Mouse (Mus musculus) neural tube, embryonic 13.5 days (tissue): ENCODE measurements around the gene Dhrs4. TPM values are rescaled to one million over a fixed set of nuclear protein-coding genes. Genes with fewer than 3 reads are reported as not detected.

ENCODE experiments used
- polyA plus RNA-seq: library from polyadenylated mRNA; unstranded; fragments of >200 nt; fragmentation: Nextera tagmentation; extraction: Ambion mirVana; gene quantifications from 2 replicates; pipeline ENCODE4 v1.2.1, GENCODE M21; 2015

Gene Dhrs4
- polyA plus RNA-seq, 1 experiment from 2014 or later, result 26.1 TPM

Other genes starting within 250 kb of the Dhrs4 start
- gene Carmil3, start 11.9 kb downstream of the Dhrs4 start, polyA plus RNA-seq, result 19.6 and 21.7 TPM in 2 replicates
- gene Cpne6, start 31.7 kb downstream of the Dhrs4 start, polyA plus RNA-seq, result 5.7 and 10.1 TPM in 2 replicates
- gene Nrl, start 46.2 kb downstream of the Dhrs4 start, polyA plus RNA-seq, result 0.07 TPM in 1 of 2 replicates, not detected in the other
- gene Pck2, start 61.5 kb downstream of the Dhrs4 start, polyA plus RNA-seq, result 18.7 and 20.3 TPM in 2 replicates
- 109 and 126 TPM in 2 replicates for gene Dcaf11, start 81.2 kb downstream of the Dhrs4 start, polyA plus RNA-seq
- 0.59 TPM in 1 of 2 replicates, not detected in the other for gene A730061H03Rik, start 81.6 kb downstream of the Dhrs4 start, polyA plus RNA-seq
- gene Fitm1, start 96.9 kb downstream of the Dhrs4 start, polyA plus RNA-seq, result 1.0 and 3.2 TPM in 2 replicates
- gene Psme1, start 99.4 kb downstream of the Dhrs4 start, polyA plus RNA-seq, result 167 and 179 TPM in 2 replicates
- gene Emc9, start 106.5 kb downstream of the Dhrs4 start, polyA plus RNA-seq, result 20.4 and 24.5 TPM in 2 replicates
- gene Psme2, start 112.4 kb downstream of the Dhrs4 start, polyA plus RNA-seq, result 178 and 199 TPM in 2 replicates
- gene Rnf31, start 113.0 kb downstream of the Dhrs4 start, polyA plus RNA-seq, result 21.7 and 27.5 TPM in 2 replicates
- gene Irf9, start 124.8 kb downstream of the Dhrs4 start, polyA plus RNA-seq, result 9.8 and 10.4 TPM in 2 replicates
- 17.4 and 17.6 TPM in 2 replicates for gene Rec8, start 139.3 kb downstream of the Dhrs4 start, polyA plus RNA-seq
- gene Ipo4, start 157.2 kb downstream of the Dhrs4 start, polyA plus RNA-seq, result 81.6 and 84.5 TPM in 2 replicates
- gene Gm49378, start 159.1 kb downstream of the Dhrs4 start, polyA plus RNA-seq, result 1.9 and 3.0 TPM in 2 replicates
- 60.0 and 61.2 TPM in 2 replicates for gene Tm9sf1, start 165.0 kb downstream of the Dhrs4 start, polyA plus RNA-seq
- gene Tssk4, start 171.4 kb downstream of the Dhrs4 start, polyA plus RNA-seq, result 0.30 and 0.31 TPM in 2 replicates
- 68.6 and 70.4 TPM in 2 replicates for gene Mdp1, start 181.8 kb downstream of the Dhrs4 start, polyA plus RNA-seq
- 51.1 and 55.0 TPM in 2 replicates for gene Gmpr2, start 193.2 kb downstream of the Dhrs4 start, polyA plus RNA-seq
- 551 and 603 TPM in 2 replicates for gene Nedd8, start 193.4 kb downstream of the Dhrs4 start, polyA plus RNA-seq
- gene Tinf2, start 203.1 kb downstream of the Dhrs4 start, polyA plus RNA-seq, result 26.3 and 26.9 TPM in 2 replicates
- 0.17 and 0.66 TPM in 2 replicates for gene Tgm1, start 235.2 kb downstream of the Dhrs4 start, polyA plus RNA-seq
- gene Rabggta, start 243.5 kb downstream of the Dhrs4 start, polyA plus RNA-seq, result 50.6 and 53.2 TPM in 2 replicates